Mouse (Mus musculus): ENCODE results near the gene Krt24. TPM values are rescaled to one million over a fixed set of nuclear protein-coding genes. Genes with fewer than 3 reads are reported as not detected.

Krt24 gene
- polyA plus RNA-seq, 2 experiments = not detected

GRCm38 (mm10) chr11:99319127-99319526 is 34.1 kb upstream of the Krt24 start:
- no peak for ATAC-seq (ENCODE audit: insufficient read depth)
- WGBS (ENCODE audit: insufficient replicate concordance) = 63% methylated on average over 9 of the region's 9 CpGs
- peaks cover 0 to 2% of the 10 kb centered on the region in 2 experiments; a peak in 2 of 4 replicates for H3K4me1 ChIP-seq (replicated peaks; ENCODE audit: control insufficient read depth in 2 of 2, insufficient read depth in 2 of 2, low read length in 1 of 2)
- DNase-seq (ENCODE audit: low read depth in 3 of 3, low spot score in 3 of 3) = no peak
- no peaks in the 10 kb centered on the region for H3K9me3 ChIP-seq (ENCODE audit: control insufficient read depth, low read length)
- H3K4me3 ChIP-seq (ENCODE audit: insufficient read depth in 1 of 2, low read depth in 2 of 2, low read length in 2 of 2) = no peak overlapping the region
- H3K4me2 ChIP-seq (ENCODE audit: low read depth) = no peak overlapping the region
- H3K36me3 ChIP-seq (replicated peaks; ENCODE audit: control insufficient read depth, insufficient read depth, low read depth) = no peaks in the 10 kb centered on the region
- H3K9ac ChIP-seq (replicated peaks) = no peak overlapping the region
- TF ChIP-seq CTCF (IDR thresholded peaks at IDR 0.05; ENCODE audit: low read depth) (no peak), EP300 (IDR thresholded peaks at IDR 0.05; ENCODE audit: low read depth) (no peak)
- H3K27ac ChIP-seq = no peak overlapping the region
- H3K27me3 ChIP-seq (ENCODE audit: control insufficient read depth, insufficient read depth, low read length) = no peaks in the 10 kb centered on the region

- no peak for ATAC-seq (ENCODE audit: insufficient read depth)
Observed at GRCm38 (mm10) chr11:99316543-99316942, 31.5 kb upstream of the Krt24 start.

GRCm38 (mm10) chr11:99314594-99314993 is 29.5 kb upstream of the Krt24 start:
- Histone ChIP-seq H3K4me2 (ENCODE audit: low read depth) (no peak overlapping the region), H3K36me3 (replicated peaks; ENCODE audit: control insufficient read depth, insufficient read depth, low read depth) (no peaks in the 10 kb centered on the region), H3K9ac (replicated peaks) (no peak overlapping the region), H3K27ac (no peak overlapping the region), H3K4me3 (ENCODE audit: insufficient read depth in 1 of 2, low read depth in 2 of 2, low read length in 2 of 2) (no peak overlapping the region), H3K27me3 (ENCODE audit: control insufficient read depth, insufficient read depth, low read length) (no peaks in the 10 kb centered on the region), H3K4me1 (replicated peaks; ENCODE audit: control insufficient read depth in 2 of 2, insufficient read depth in 2 of 2, low read length in 1 of 2) (peaks cover 0 to 2% of the 10 kb centered on the region in 2 experiments; a peak in 2 of 4 replicates), H3K9me3 (ENCODE audit: control insufficient read depth, low read length) (no peaks in the 10 kb centered on the region)
- 61% methylated on average over 2 of the region's 2 CpGs for WGBS (ENCODE audit: insufficient replicate concordance)
- ATAC-seq (ENCODE audit: insufficient read depth) = peak; percentile 56; the same call in 1 of the 2 replicates
- no peak for TF ChIP-seq CTCF (IDR thresholded peaks at IDR 0.05; ENCODE audit: low read depth)
- TF ChIP-seq EP300 (IDR thresholded peaks at IDR 0.05; ENCODE audit: low read depth) = no peak
- DNase-seq (ENCODE audit: low read depth in 3 of 3, low spot score in 3 of 3) = peak in 1 of 3 experiments; percentile 13

More at GRCm38 (mm10) chr11:99316543-99316942, 31.5 kb upstream of the Krt24 start:
- no peak overlapping the region for H3K27ac ChIP-seq
- DNase-seq (ENCODE audit: low read depth in 3 of 3, low spot score in 3 of 3) = no peak
- TF ChIP-seq CTCF (IDR thresholded peaks at IDR 0.05; ENCODE audit: low read depth) = no peak
- no peak for TF ChIP-seq EP300 (IDR thresholded peaks at IDR 0.05; ENCODE audit: low read depth)
- H3K9ac ChIP-seq (replicated peaks) = no peak overlapping the region
- H3K4me2 ChIP-seq (ENCODE audit: low read depth) = no peak overlapping the region
- H3K4me1 ChIP-seq (replicated peaks; ENCODE audit: control insufficient read depth in 2 of 2, insufficient read depth in 2 of 2, low read length in 1 of 2) = peaks cover 0 to 2% of the 10 kb centered on the region in 2 experiments; a peak in 2 of 4 replicates
- H3K36me3 ChIP-seq (replicated peaks; ENCODE audit: control insufficient read depth, insufficient read depth, low read depth) = no peaks in the 10 kb centered on the region
- no peaks in the 10 kb centered on the region for H3K27me3 ChIP-seq (ENCODE audit: control insufficient read depth, insufficient read depth, low read length)
- WGBS (ENCODE audit: insufficient replicate concordance) = 56% methylated on average over 8 of the region's 8 CpGs
- H3K9me3 ChIP-seq (ENCODE audit: control insufficient read depth, low read length) = no peaks in the 10 kb centered on the region
- no peak overlapping the region for H3K4me3 ChIP-seq (ENCODE audit: insufficient read depth in 1 of 2, low read depth in 2 of 2, low read length in 2 of 2)

GRCm38 (mm10) chr11:99310882-99311281 is 25.8 kb upstream of the Krt24 start:
- no peak overlapping the region for H3K4me3 ChIP-seq (ENCODE audit: insufficient read depth in 1 of 2, low read depth in 2 of 2, low read length in 2 of 2)
- H3K4me1 ChIP-seq (replicated peaks; ENCODE audit: control insufficient read depth in 2 of 2, insufficient read depth in 2 of 2, low read length in 1 of 2) = peaks cover 0 to 2% of the 10 kb centered on the region in 2 experiments; a peak in 2 of 4 replicates
- H3K4me2 ChIP-seq (ENCODE audit: low read depth) = no peak overlapping the region
- H3K9me3 ChIP-seq (ENCODE audit: control insufficient read depth, low read length) = no peaks in the 10 kb centered on the region
- no peak overlapping the region for H3K9ac ChIP-seq (replicated peaks)
- no peak overlapping the region for H3K27ac ChIP-seq
- 54% methylated on average over 1 of the region's 1 CpGs for WGBS (ENCODE audit: insufficient replicate concordance)
- TF ChIP-seq EP300 (IDR thresholded peaks at IDR 0.05; ENCODE audit: low read depth) (no peak), CTCF (IDR thresholded peaks at IDR 0.05; ENCODE audit: low read depth) (peak; percentile 47)
- no peaks in the 10 kb centered on the region for H3K36me3 ChIP-seq (replicated peaks; ENCODE audit: control insufficient read depth, insufficient read depth, low read depth)
- H3K27me3 ChIP-seq (ENCODE audit: control insufficient read depth, insufficient read depth, low read length) = no peaks in the 10 kb centered on the region
- no peak for ATAC-seq (ENCODE audit: insufficient read depth)
- no peak for DNase-seq (ENCODE audit: low read depth in 3 of 3, low spot score in 3 of 3)

GRCm38 (mm10) chr11:99307579-99307978 is 22.5 kb upstream of the Krt24 start:
- 17% methylated on average over 2 of the region's 2 CpGs for WGBS (ENCODE audit: insufficient replicate concordance)
- H3K9ac ChIP-seq (replicated peaks) = no peak overlapping the region
- no peaks in the 10 kb centered on the region for H3K36me3 ChIP-seq (replicated peaks; ENCODE audit: control insufficient read depth, insufficient read depth, low read depth)
- no peaks in the 10 kb centered on the region for H3K9me3 ChIP-seq (ENCODE audit: control insufficient read depth, low read length)
- H3K4me2 ChIP-seq (ENCODE audit: low read depth) = no peak overlapping the region
- peak in 2 of 3 experiments; percentile 13 to 20 for DNase-seq (ENCODE audit: low read depth in 3 of 3, low spot score in 3 of 3)
- no peaks in the 10 kb centered on the region for H3K27me3 ChIP-seq (ENCODE audit: control insufficient read depth, insufficient read depth, low read length)
- no peak overlapping the region for H3K4me3 ChIP-seq (ENCODE audit: insufficient read depth in 1 of 2, low read depth in 2 of 2, low read length in 2 of 2)
- no peak for TF ChIP-seq EP300 (IDR thresholded peaks at IDR 0.05; ENCODE audit: low read depth)
- peak; percentile 65 for TF ChIP-seq CTCF (IDR thresholded peaks at IDR 0.05; ENCODE audit: low read depth)
- no peak overlapping the region for H3K27ac ChIP-seq
- H3K4me1 ChIP-seq (replicated peaks; ENCODE audit: control insufficient read depth in 2 of 2, insufficient read depth in 2 of 2, low read length in 1 of 2) = no peaks in the 10 kb centered on the region
- ATAC-seq (ENCODE audit: insufficient read depth) = no peak
